Mouse (Mus musculus) embryonic facial prominence, embryonic 12.5 days (tissue): ENCODE results near the gene Hsh2d. TPM values are rescaled to one million over a fixed set of nuclear protein-coding genes. Genes with fewer than 3 reads are reported as not detected.

Experiments used
- ATAC-seq: fragments of 200-750 bp; cut with Nextera tagmentation; 2 replicates; pipeline ENCODE4 v1.8.0; 2017; ENCODE audit not compliant: insufficient number of reproducible peaks, insufficient read depth, low FRiP score, low TSS enrichment
- H3K27ac ChIP-seq: fragments of 300-500 bp; sonication (generic); 2 replicates; pipeline ENCODE4 v1.5.1; 2016; ENCODE audit warnings: mild to moderate bottlenecking
- H3K27me3 ChIP-seq: fragments of 300-500 bp; sonication (generic); 2 replicates; pipeline ENCODE4 v1.6.1; 2016; ENCODE audit warnings: mild to moderate bottlenecking, moderate library complexity
- H3K36me3 ChIP-seq: fragments of 300-500 bp; sonication (generic); 2 replicates; pipeline ENCODE4 v1.6.1; 2016; ENCODE audit warnings: mild to moderate bottlenecking
- H3K4me1 ChIP-seq: fragments of 300-500 bp; sonication (generic); 2 replicates; pipeline ENCODE4 v1.6.1; 2016
- H3K4me2 ChIP-seq: fragments of 300-500 bp; sonication (generic); replicated peaks from 2 replicates; pipeline ENCODE4 v1.6.1; 2016; ENCODE audit warnings: mild to moderate bottlenecking, moderate library complexity
- H3K4me3 ChIP-seq: fragments of 300-500 bp; sonication (generic); 2 replicates; pipeline ENCODE4 v1.5.1; 2016; ENCODE audit warnings: mild to moderate bottlenecking
- H3K9ac ChIP-seq: fragments of 300-500 bp; sonication (generic); 2 replicates; pipeline ENCODE4 v1.6.1; 2016; ENCODE audit warnings: mild to moderate bottlenecking, moderate library complexity
- H3K9me3 ChIP-seq: fragments of 300-500 bp; sonication (generic); 2 replicates; pipeline ENCODE4 v1.6.1; 2016; ENCODE audit warnings: mild to moderate bottlenecking, moderate library complexity
- WGBS: fragments of 180-500 bp; shearing (Covaris S2); methylation state at CpG from one replicate; pipeline ENCODE4 v1.1.7; 2016; 5-methylcytosine and 5-hydroxymethylcytosine counted together
- polyA plus RNA-seq: library from polyadenylated mRNA; unstranded; fragments of >200 nt; fragmentation: Nextera tagmentation; extraction: Ambion mirVana; gene quantifications from 2 replicates; pipeline ENCODE4 v1.2.1, GENCODE M21; 2016

Hsh2d gene
- polyA plus RNA-seq, 1 experiment from 2014 or later: not detected

GRCm38 (mm10) chr8:72158726-72159125 is 30.7 kb upstream of the Hsh2d start:
- no peaks in the 10 kb centered on the region for H3K27me3 ChIP-seq
- peaks cover 15% of the 10 kb centered on the region for H3K4me1 ChIP-seq
- ATAC-seq: no peak
- no peak overlapping the region for H3K9ac ChIP-seq
- H3K4me2 ChIP-seq: no peak overlapping the region
- peaks cover 5% of the 10 kb centered on the region; the same call in 1 of the 2 replicates for H3K36me3 ChIP-seq
- no peak overlapping the region for H3K27ac ChIP-seq
- H3K4me3 ChIP-seq: no peak overlapping the region
- 82% methylated on average over 3 of the region's 3 CpGs for WGBS
- H3K9me3 ChIP-seq: no peaks in the 10 kb centered on the region

DNA sequence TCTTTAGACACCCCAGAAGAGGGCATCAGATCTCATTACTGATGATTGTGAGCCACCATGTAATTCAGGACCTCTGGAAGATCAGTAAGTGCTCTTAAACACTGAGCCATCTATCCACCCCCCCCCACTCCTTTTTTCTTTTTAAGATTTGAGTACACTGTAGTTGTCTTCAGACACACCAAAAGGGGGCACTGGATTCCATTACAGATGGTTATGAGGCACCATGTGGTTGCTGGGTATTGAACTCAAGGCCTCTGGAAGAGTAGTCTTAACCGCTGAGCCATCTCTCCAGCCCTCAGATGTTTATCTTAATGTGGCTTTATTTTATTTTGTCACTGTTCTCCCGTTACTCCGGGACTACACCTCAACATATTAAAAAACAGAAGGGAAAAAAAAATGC is 29.4 kb upstream of the Hsh2d start:
- peaks cover 8% of the 10 kb centered on the region; the same call in 1 of the 2 replicates for H3K36me3 ChIP-seq
- H3K27ac ChIP-seq: no peak overlapping the region
- WGBS: 81% methylated on average over 3 of the region's 3 CpGs
- H3K9ac ChIP-seq: no peak overlapping the region
- no peak for ATAC-seq
- H3K4me3 ChIP-seq: peak overlapping the region; percentile 97
- no peaks in the 10 kb centered on the region for H3K9me3 ChIP-seq
- H3K4me2 ChIP-seq: peak overlapping the region; percentile 48
- peaks cover 15% of the 10 kb centered on the region for H3K4me1 ChIP-seq
- H3K27me3 ChIP-seq: no peaks in the 10 kb centered on the region

GRCm38 (mm10) chr8:72160707-72161697 is 28.4 kb upstream of the Hsh2d start, which contains the start of gene Rab8a:
Gene Rab8a (plus strand): TSS chr8:72161200.
- H3K4me1 ChIP-seq: peaks cover 15% of the 10 kb centered on the region
- peak within 1 kb of the TSS; percentile 96 for H3K4me2 ChIP-seq
- WGBS: under 1% methylated on average over 82 of the region's 82 CpGs
- H3K9ac ChIP-seq: peak within 1 kb of the TSS; percentile 92
- peaks cover 9% of the 10 kb centered on the region; the same call in 1 of the 2 replicates for H3K36me3 ChIP-seq
- peak; percentile 99 for ATAC-seq
- no peaks in the 10 kb centered on the region for H3K27me3 ChIP-seq
- H3K9me3 ChIP-seq: no peaks in the 10 kb centered on the region
- peak within 1 kb of the TSS; percentile 97 for H3K4me3 ChIP-seq
- H3K27ac ChIP-seq: peak within 1 kb of the TSS; percentile 75

- Histone ChIP-seq H3K4me2 (no peak overlapping the region), H3K4me1 (peaks cover 15% of the 10 kb centered on the region), H3K4me3 (no peak overlapping the region), H3K27me3 (no peaks in the 10 kb centered on the region), H3K9me3 (no peaks in the 10 kb centered on the region), H3K9ac (no peak overlapping the region), H3K36me3 (peaks cover 17% of the 10 kb centered on the region), H3K27ac (no peak overlapping the region)
- ATAC-seq: no peak
Observed at GRCm38 (mm10) chr8:72162821-72163220, 26.6 kb upstream of the Hsh2d start.

GRCm38 (mm10) chr8:72169098-72169668 is 20.3 kb upstream of the Hsh2d start:
- no peak overlapping the region for H3K9ac ChIP-seq
- H3K4me1 ChIP-seq: no peaks in the 10 kb centered on the region
- H3K36me3 ChIP-seq: peaks cover 78% of the 10 kb centered on the region
- H3K4me2 ChIP-seq: no peak overlapping the region
- no peak overlapping the region for H3K4me3 ChIP-seq
- ATAC-seq: no peak
- H3K27ac ChIP-seq: no peak overlapping the region
- 93% methylated on average over 3 of the region's 3 CpGs for whole genome bisulfite sequencing
- H3K27me3 ChIP-seq: no peaks in the 10 kb centered on the region
- H3K9me3 ChIP-seq: no peaks in the 10 kb centered on the region

DNA sequence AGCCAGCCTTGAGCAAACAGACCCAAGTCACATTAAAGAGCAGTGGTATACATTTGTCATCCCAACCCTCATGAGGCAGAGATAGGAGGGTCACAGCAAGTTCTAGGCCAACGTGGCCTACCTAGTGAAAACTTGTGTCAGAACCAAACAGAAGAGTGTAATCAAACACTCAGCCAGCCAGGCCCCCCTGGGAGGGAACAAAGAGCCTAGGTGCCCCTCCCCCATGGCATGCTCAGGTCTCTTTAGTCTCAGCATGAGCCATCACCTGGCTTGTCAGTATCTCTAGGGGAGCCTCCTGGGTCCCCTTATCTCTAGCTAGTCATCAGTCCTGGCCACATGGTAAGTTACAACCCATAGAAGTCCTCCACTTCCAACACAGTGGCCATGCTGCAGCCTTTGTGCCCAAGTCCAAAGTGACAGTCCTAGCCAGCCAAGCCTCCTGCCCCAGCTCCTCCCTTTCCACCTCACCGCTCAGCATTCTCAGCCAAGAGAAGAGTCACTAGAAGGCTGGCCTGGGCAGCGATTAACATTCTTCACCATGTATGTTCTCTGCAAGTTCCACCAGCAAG is 19.7 kb upstream of the Hsh2d start:
- Histone ChIP-seq H3K27ac (no peak overlapping the region), H3K36me3 (peaks cover 77% of the 10 kb centered on the region), H3K4me1 (no peaks in the 10 kb centered on the region), H3K4me2 (no peak overlapping the region), H3K4me3 (no peak overlapping the region), H3K27me3 (no peaks in the 10 kb centered on the region), H3K9ac (no peak overlapping the region), H3K9me3 (no peaks in the 10 kb centered on the region)
- ATAC-seq: no peak
- 85% methylated on average over 3 of the region's 3 CpGs for WGBS

DNA sequence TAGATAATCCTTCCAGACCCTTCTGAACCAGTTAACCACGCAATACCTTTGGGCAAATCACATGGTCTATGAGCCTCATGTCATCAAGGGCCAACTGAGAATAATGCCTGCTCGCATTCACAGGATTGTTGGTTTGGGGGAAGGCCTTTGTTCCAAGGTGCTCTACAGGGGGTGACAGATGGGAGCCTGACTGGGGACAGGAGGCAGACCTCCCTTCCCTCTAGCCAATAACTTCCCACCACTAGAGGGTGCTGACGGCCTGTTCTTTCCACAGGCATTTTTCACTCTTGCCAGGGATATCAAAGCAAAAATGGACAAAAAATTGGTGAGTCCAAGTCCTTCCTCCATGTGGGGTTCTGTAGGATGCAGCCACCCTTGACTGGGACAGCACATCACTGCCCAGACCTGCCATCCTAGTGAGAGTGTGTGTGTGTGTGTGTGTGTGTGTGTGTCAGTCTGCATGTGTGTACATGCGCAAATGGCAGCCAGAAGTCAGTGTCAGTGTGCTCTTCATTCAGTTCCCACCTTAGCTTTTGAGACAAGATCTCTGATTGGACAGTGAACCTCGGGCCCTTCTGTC is 12.0 kb upstream of the Hsh2d start:
- H3K9me3 ChIP-seq: no peaks in the 10 kb centered on the region
- H3K4me2 ChIP-seq: no peak overlapping the region
- H3K9ac ChIP-seq: no peak overlapping the region
- ATAC-seq: peak; percentile 36; the same call in 1 of the 2 replicates
- 66% methylated on average over 5 of the region's 5 CpGs for WGBS
- no peaks in the 10 kb centered on the region for H3K27me3 ChIP-seq
- peaks cover 91% of the 10 kb centered on the region for H3K36me3 ChIP-seq
- H3K27ac ChIP-seq: no peak overlapping the region
- no peak overlapping the region for H3K4me3 ChIP-seq
- no peaks in the 10 kb centered on the region for H3K4me1 ChIP-seq

DNA sequence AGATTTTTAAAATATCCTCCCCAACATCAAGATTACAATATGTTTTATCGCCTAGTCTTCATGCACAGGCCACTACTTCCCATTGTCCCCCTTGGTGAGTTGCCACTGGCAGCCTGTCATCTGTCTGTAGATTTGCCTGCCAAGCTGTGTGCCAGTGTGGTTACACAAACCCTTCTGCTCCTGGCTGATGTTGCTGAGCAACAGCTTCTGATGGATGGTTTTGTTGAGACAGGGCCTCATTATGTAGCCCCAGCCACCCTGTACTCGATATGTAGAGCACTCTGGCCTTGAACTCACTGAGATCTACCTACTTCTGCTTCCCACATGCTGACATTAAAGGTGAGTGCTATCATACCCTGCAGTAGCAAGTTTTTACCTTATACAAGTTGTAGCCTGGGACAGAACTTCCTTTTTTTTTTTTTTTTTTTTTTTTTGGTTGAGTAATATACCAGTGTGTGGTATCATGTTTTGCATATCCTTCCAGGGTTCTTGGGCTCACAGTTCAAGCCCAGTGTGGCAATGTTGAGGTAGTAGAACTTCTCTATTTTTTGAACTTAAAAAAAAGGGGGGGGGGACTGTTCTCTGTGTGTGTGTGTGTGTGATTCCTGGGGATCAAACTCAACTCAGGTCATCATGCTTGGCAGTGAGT is 5.8 kb upstream of the Hsh2d start:
- H3K36me3 ChIP-seq: peaks cover 32% of the 10 kb centered on the region
- WGBS: 84% methylated on average over 2 of the region's 2 CpGs
- no peaks in the 10 kb centered on the region for H3K4me1 ChIP-seq
- H3K27ac ChIP-seq: no peak overlapping the region
- H3K27me3 ChIP-seq: no peaks in the 10 kb centered on the region
- no peak overlapping the region for H3K4me2 ChIP-seq
- no peak for ATAC-seq
- H3K4me3 ChIP-seq: no peak overlapping the region
- no peak overlapping the region for H3K9ac ChIP-seq
- no peaks in the 10 kb centered on the region for H3K9me3 ChIP-seq

GRCm38 (mm10) chr8:72187793-72188331 is 1.6 kb upstream of the Hsh2d start:
- no peak overlapping the region for H3K27ac ChIP-seq
- ATAC-seq: no peak

GRCm38 (mm10) chr8:72190215-72190539 is 739 bp downstream of the Hsh2d start:
- H3K27me3 ChIP-seq: no peaks in the 10 kb centered on the region
- H3K36me3 ChIP-seq: no peaks in the 10 kb centered on the region
- H3K4me3 ChIP-seq: no peak overlapping the region
- no peak overlapping the region for H3K27ac ChIP-seq
- WGBS: 81% methylated on average over 2 of the region's 2 CpGs
- H3K4me2 ChIP-seq: no peak overlapping the region
- H3K9ac ChIP-seq: no peak overlapping the region
- H3K4me1 ChIP-seq: no peaks in the 10 kb centered on the region
- no peaks in the 10 kb centered on the region for H3K9me3 ChIP-seq
- ATAC-seq: no peak

More at GRCm38 (mm10) chr8:72187793-72188331, 1.6 kb upstream of the Hsh2d start:
- no peak overlapping the region for H3K9ac ChIP-seq
- 77% methylated on average over 2 of the region's 2 CpGs for WGBS
- no peaks in the 10 kb centered on the region for H3K4me1 ChIP-seq
- H3K4me2 ChIP-seq: no peak overlapping the region
- H3K36me3 ChIP-seq: no peaks in the 10 kb centered on the region
- H3K4me3 ChIP-seq: no peak overlapping the region
- no peaks in the 10 kb centered on the region for H3K27me3 ChIP-seq
- H3K9me3 ChIP-seq: no peaks in the 10 kb centered on the region

- no peak overlapping the region for H3K27ac ChIP-seq
- ATAC-seq: no peak
- no peaks in the 10 kb centered on the region for H3K4me1 ChIP-seq
- H3K9ac ChIP-seq: no peak overlapping the region
- no peak overlapping the region for H3K4me2 ChIP-seq
- no peaks in the 10 kb centered on the region for H3K27me3 ChIP-seq
- no peaks in the 10 kb centered on the region for H3K36me3 ChIP-seq
- no peak overlapping the region for H3K4me3 ChIP-seq
- H3K9me3 ChIP-seq: no peaks in the 10 kb centered on the region
Observed at GRCm38 (mm10) chr8:72192065-72192464, 2.6 kb downstream of the Hsh2d start.
